Mouse (Mus musculus): ENCODE results near the gene Zbtb48.

GRCm38 (mm10) chr4:152029997-152030396, 2.5 kb upstream of the Zbtb48 start:
- TF ChIP-seq CTCF (IDR thresholded peaks at IDR 0.05; ENCODE audit: low read depth, low read length) (no peak), GATA1 (IDR thresholded peaks at IDR 0.05; ENCODE audit: borderline replicate concordance, low read length) (no peak)
